In the genomic region with DNA sequence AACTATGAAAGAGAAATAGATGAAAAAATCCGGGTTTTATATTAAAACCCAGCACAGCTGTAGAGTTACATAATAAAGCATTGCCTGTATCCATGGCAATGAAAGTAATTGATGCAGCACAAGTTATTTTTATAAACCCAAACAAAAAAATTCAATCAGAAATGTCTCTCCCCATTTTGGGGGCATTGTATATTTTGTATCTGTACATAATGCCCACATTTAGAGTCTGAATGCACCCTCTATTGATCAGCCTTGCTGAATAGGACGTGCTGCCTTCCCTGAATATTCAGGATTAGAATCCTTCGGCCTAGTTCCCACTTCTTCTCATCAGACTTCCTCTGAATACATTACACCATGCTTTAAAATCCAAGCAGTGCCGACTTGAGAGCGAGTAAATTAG, we compare ENCODE assay signal across 14 mouse cellular contexts.
DNase-seq lines count a peak whose midpoint lies in the region; ATAC-seq and TF ChIP-seq lines count a peak whose summit lies in the region.
"Had no signal": no experiment of that assay in that cellular context is flagged by ENCODE, and none has a peak within 500 bp of the region (broad histone marks: within the 10 kb centered on the region; RNA-seq: fewer than 3 reads in every experiment).

No protein-coding gene starts in this region.

- no peak overlapping the region for H3K4me2 ChIP-seq in midbrain, embryonic 11.5 days
- H3K4me2 ChIP-seq: embryonic facial prominence, embryonic 15.5 days; heart, embryonic 11.5 days; kidney, embryonic 15.5 days; liver, embryonic 12.5 days had no signal

- peaks cover 9% of the 10 kb centered on the region; the same call in 1 of the 2 replicates for H3K4me1 ChIP-seq in midbrain, embryonic 11.5 days (ENCODE audit: control insufficient read depth, insufficient read depth, low read length)
- H3K4me1 ChIP-seq in kidney, adult 2 months (ENCODE audit: control insufficient read depth, insufficient read depth, low read length): no peaks in the 10 kb centered on the region
- H3K4me1 ChIP-seq: embryonic facial prominence, embryonic 15.5 days; kidney, embryonic 15.5 days; liver, embryonic 12.5 days had no signal

- TF ChIP-seq POLR2A in kidney, adult 2 months (IDR thresholded peaks at IDR 0.05; ENCODE audit: low read depth, low read length): no peak

- H3K27ac ChIP-seq in layer of hippocampus, adult 2 months: peak overlapping the region; percentile 94
- no peak overlapping the region for H3K27ac ChIP-seq in midbrain, embryonic 11.5 days (ENCODE audit: low read depth, low read length)
- no peak overlapping the region for H3K27ac ChIP-seq in kidney, adult 2 months (ENCODE audit: insufficient read depth, low read depth, low read length)
- H3K27ac ChIP-seq: embryonic facial prominence, embryonic 15.5 days; kidney, embryonic 15.5 days; liver, embryonic 12.5 days had no signal

- no peak for TF ChIP-seq CTCF in layer of hippocampus, adult 2 months (conservative IDR thresholded peaks at IDR 0.05)
- TF ChIP-seq CTCF in kidney, adult 2 months (conservative IDR thresholded peaks at IDR 0.05; ENCODE audit: insufficient read depth, insufficient read length, low read depth, low read length): no peak

- no peaks in the 10 kb centered on the region for H3K27me3 ChIP-seq in midbrain, embryonic 11.5 days (ENCODE audit: control insufficient read depth, insufficient read depth, low read length)
- no peaks in the 10 kb centered on the region for H3K27me3 ChIP-seq in kidney, adult 2 months (replicated peaks; ENCODE audit: control insufficient read depth, insufficient read depth, low read length)
- H3K27me3 ChIP-seq: embryonic facial prominence, embryonic 15.5 days; kidney, embryonic 15.5 days; liver, embryonic 12.5 days had no signal

- no peak overlapping the region for H3K4me3 ChIP-seq in layer of hippocampus, adult 2 months
- no peak overlapping the region for H3K4me3 ChIP-seq in midbrain, embryonic 11.5 days (ENCODE audit: low read depth, low read length)
- H3K4me3 ChIP-seq in kidney, adult 2 months (ENCODE audit: insufficient read depth, low read depth, low read length): no peak overlapping the region
- H3K4me3 ChIP-seq: embryonic facial prominence, embryonic 15.5 days; kidney, embryonic 15.5 days; liver, embryonic 12.5 days had no signal

- H3K9me3 ChIP-seq in midbrain, embryonic 11.5 days (ENCODE audit: control insufficient read depth, low read length): no peaks in the 10 kb centered on the region
- H3K9me3 ChIP-seq: embryonic facial prominence, embryonic 15.5 days; kidney, embryonic 15.5 days; liver, embryonic 12.5 days had no signal

- no peaks in the 10 kb centered on the region for H3K36me3 ChIP-seq in midbrain, embryonic 11.5 days (ENCODE audit: control insufficient read depth, insufficient read depth, low read length)
- no peaks in the 10 kb centered on the region for H3K36me3 ChIP-seq in kidney, adult 2 months (ENCODE audit: control insufficient read depth, insufficient read depth, low read length)
- H3K36me3 ChIP-seq: embryonic facial prominence, embryonic 15.5 days; kidney, embryonic 15.5 days; liver, embryonic 12.5 days had no signal

- H3K9ac ChIP-seq in midbrain, embryonic 11.5 days (ENCODE audit: low read length): no peak overlapping the region
- H3K9ac ChIP-seq: embryonic facial prominence, embryonic 15.5 days; kidney, embryonic 15.5 days; liver, embryonic 12.5 days had no signal

- DNase-seq in right cerebral cortex, adult 2 months (ENCODE audit: low spot score in 2 of 2): peak; percentile 37 to 40
- DNase-seq in right cerebral cortex, postnatal 25 days: no peak
- DNase-seq in layer of hippocampus, adult 2 months (ENCODE audit: low spot score in 2 of 2): peak in 1 of 2 experiments; percentile 54
- peak; percentile 82 for DNase-seq in midbrain, embryonic 11.5 days (ENCODE audit: low spot score, missing footprints)
- DNase-seq in spleen, postnatal 14 days (ENCODE audit: low spot score in 2 of 2): no peak
- DNase-seq in thymus, adult 18-20 months: no peak
- no peak for DNase-seq in kidney, adult 2 months
- DNase-seq: cerebellum, adult 11-12 months; heart, postnatal 36 days; lung, postnatal 10 days had no signal

- ATAC-seq in midbrain, embryonic 11.5 days (ENCODE audit: low FRiP score): peak; percentile 30; the same call in 1 of the 2 replicates
- ATAC-seq: liver, embryonic 12.5 days had no signal

- 50% methylated on average over 5 of the region's 5 CpGs for WGBS in midbrain, embryonic 11.5 days
- 83% methylated on average over 5 of the region's 5 CpGs for WGBS in kidney, adult 2 months

Comparison
In these comparisons a context has a peak if more than half of its experiments do, and no peak if none do; other contexts are left out.
1. DNase-seq: peak in right cerebral cortex, adult 2 months (2 of 2) and midbrain, embryonic 11.5 days (single experiment); none in right cerebral cortex, postnatal 25 days (single experiment), spleen, postnatal 14 days (0 of 2), thymus, adult 18-20 months (0 of 2) and kidney, adult 2 months (single experiment).